Mouse (Mus musculus) midbrain, embryonic 10.5 days (tissue): ENCODE measurements around the gene Srsf6. TPM values are rescaled to one million over a fixed set of nuclear protein-coding genes. Genes with fewer than 3 reads are reported as not detected.

ENCODE experiments used
- DNase-seq: peaks from one replicate; pipeline ENCODE4 v3.0.0-alpha.2; 2017; ENCODE audit warnings: low spot score
- H3K27ac ChIP-seq: fragments of 300-500 bp; sonication (generic); replicated peaks from 2 replicates; pipeline ENCODE4 v1.5.1; 2016; ENCODE audit warnings: mild to moderate bottlenecking
- H3K27me3 ChIP-seq: fragments of 300-500 bp; sonication (generic); 2 replicates; pipeline ENCODE4 v1.6.1; 2016; ENCODE audit warnings: low read depth, mild to moderate bottlenecking; ENCODE audit not compliant: poor library complexity, severe bottlenecking
- H3K36me3 ChIP-seq: fragments of 300-500 bp; sonication (generic); 2 replicates; pipeline ENCODE4 v1.6.1; 2016; ENCODE audit warnings: mild to moderate bottlenecking, moderate library complexity
- H3K4me1 ChIP-seq: fragments of 300-500 bp; sonication (generic); 2 replicates; pipeline ENCODE4 v1.6.1; 2016
- H3K4me3 ChIP-seq: fragments of 300-500 bp; sonication (generic); 2 replicates; pipeline ENCODE4 v1.5.1; 2016; ENCODE audit warnings: mild to moderate bottlenecking, moderate library complexity
- H3K9me3 ChIP-seq: fragments of 300-500 bp; sonication (generic); replicated peaks from 2 replicates; pipeline ENCODE4 v1.6.1; 2016; ENCODE audit warnings: mild to moderate bottlenecking
- WGBS: fragments of 180-500 bp; shearing (Covaris S2); methylation state at CpG from one replicate; pipeline ENCODE4 v1.1.7; 2016; 5-methylcytosine and 5-hydroxymethylcytosine counted together
- polyA plus RNA-seq: library from polyadenylated mRNA; unstranded; fragments of >200 nt; fragmentation: Nextera tagmentation; extraction: Ambion mirVana; gene quantifications from 2 replicates; pipeline ENCODE4 v1.2.1, GENCODE M21; 2016

Gene Srsf6
- polyA plus RNA-seq, 1 experiment from 2014 or later: 267 TPM

- Histone ChIP-seq H3K9me3 (no peaks in the 10 kb centered on the region), H3K4me3 (no peak overlapping the region), H3K27ac (no peak overlapping the region; the same call in 1 of the 2 replicates), H3K4me1 (peaks cover 21% of the 10 kb centered on the region), H3K36me3 (no peaks in the 10 kb centered on the region), H3K27me3 (no peaks in the 10 kb centered on the region)
- no peak for DNase-seq
- 72% methylated on average over 7 of the region's 7 CpGs for WGBS
Observed at GRCm38 (mm10) chr2:162972752-162973151, 41.4 kb downstream of the Srsf6 start.

- 84% methylated on average over 5 of the region's 5 CpGs for WGBS
- Histone ChIP-seq H3K27ac (peak overlapping the region; percentile 76), H3K9me3 (no peaks in the 10 kb centered on the region)
Observed at GRCm38 (mm10) chr2:162973206-162973605, 41.9 kb downstream of the Srsf6 start.

GRCm38 (mm10) chr2:162973637-162974036 lies 42.3 kb downstream of the Srsf6 start:
- no peak for DNase-seq
- H3K27ac ChIP-seq: peak overlapping the region; percentile 76

More at GRCm38 (mm10) chr2:162973206-162973605, 41.9 kb downstream of the Srsf6 start:
- Histone ChIP-seq H3K4me1 (peaks cover 21% of the 10 kb centered on the region), H3K27me3 (no peaks in the 10 kb centered on the region), H3K36me3 (no peaks in the 10 kb centered on the region), H3K4me3 (no peak overlapping the region)
- DNase-seq: no peak

GRCm38 (mm10) chr2:162975157-162975775 lies 43.9 kb downstream of the Srsf6 start:
- Histone ChIP-seq H3K9me3 (no peaks in the 10 kb centered on the region), H3K4me3 (no peak overlapping the region), H3K4me1 (peaks cover 21% of the 10 kb centered on the region), H3K27me3 (no peaks in the 10 kb centered on the region), H3K36me3 (no peaks in the 10 kb centered on the region), H3K27ac (no peak overlapping the region)
- WGBS: 87% methylated on average over 11 of the region's 11 CpGs
- DNase-seq: no peak

More at GRCm38 (mm10) chr2:162973637-162974036, 42.3 kb downstream of the Srsf6 start:
- 51% methylated on average over 11 of the region's 11 CpGs for WGBS
- Histone ChIP-seq H3K4me1 (peaks cover 21% of the 10 kb centered on the region), H3K36me3 (no peaks in the 10 kb centered on the region), H3K4me3 (no peak overlapping the region), H3K9me3 (no peaks in the 10 kb centered on the region), H3K27me3 (no peaks in the 10 kb centered on the region)

- Histone ChIP-seq H3K27ac (no peak overlapping the region), H3K4me1 (peaks cover 21% of the 10 kb centered on the region), H3K9me3 (no peaks in the 10 kb centered on the region), H3K27me3 (no peaks in the 10 kb centered on the region), H3K36me3 (no peaks in the 10 kb centered on the region), H3K4me3 (no peak overlapping the region)
- WGBS: 75% methylated on average over 4 of the region's 4 CpGs
- DNase-seq: no peak
Observed at GRCm38 (mm10) chr2:162976001-162976400, 44.7 kb downstream of the Srsf6 start.

- no peaks in the 10 kb centered on the region for H3K9me3 ChIP-seq
- no peaks in the 10 kb centered on the region for H3K4me1 ChIP-seq
- H3K27ac ChIP-seq: no peak overlapping the region
- no peak overlapping the region for H3K4me3 ChIP-seq
- DNase-seq: no peak
- H3K36me3 ChIP-seq: no peaks in the 10 kb centered on the region
- WGBS: 91% methylated on average over 6 of the region's 6 CpGs
- no peaks in the 10 kb centered on the region for H3K27me3 ChIP-seq
Observed at GRCm38 (mm10) chr2:162984381-162984780, 53.1 kb downstream of the Srsf6 start.

GRCm38 (mm10) chr2:162985923-162986322 lies 54.6 kb downstream of the Srsf6 start:
- H3K9me3 ChIP-seq: no peaks in the 10 kb centered on the region
- no peak overlapping the region for H3K27ac ChIP-seq
- no peaks in the 10 kb centered on the region for H3K36me3 ChIP-seq
- H3K27me3 ChIP-seq: no peaks in the 10 kb centered on the region
- no peak overlapping the region for H3K4me3 ChIP-seq
- H3K4me1 ChIP-seq: no peaks in the 10 kb centered on the region
- WGBS: 70% methylated on average over 3 of the region's 3 CpGs
- no peak for DNase-seq

Other genes with a start within 250 kb of the Srsf6 start
- 0.15 and 0.23 TPM in 2 replicates for gene L3mbtl1, start 11.9 kb downstream of the Srsf6 start, polyA plus RNA-seq
- not detected in 2 replicates for gene Sgk2, start 55.8 kb downstream of the Srsf6 start, polyA plus RNA-seq
- gene Ift52, start 85.8 kb downstream of the Srsf6 start, polyA plus RNA-seq: 56.2 and 56.4 TPM in 2 replicates
- 48.9 and 57.5 TPM in 2 replicates for gene Mybl2, start 123.2 kb downstream of the Srsf6 start, polyA plus RNA-seq
- not detected in 2 replicates for gene Gtsf1l, start 156.3 kb downstream of the Srsf6 start, polyA plus RNA-seq